Comparison of ENCODE assay signal across 8 mouse cellular contexts in genomic region chr5:44798493-44798892, GRCm38 (mm10). TPM values are rescaled to one million over a fixed set of nuclear protein-coding genes. Genes with fewer than 3 reads are reported as not detected.
DNase-seq lines count a peak whose midpoint lies in the region; ATAC-seq and TF ChIP-seq lines count a peak whose summit lies in the region.

No protein-coding gene starts in this region.

- no peak for ATAC-seq in forebrain, embryonic 14.5 days
- no peak for ATAC-seq in neural tube, embryonic 15.5 days (ENCODE audit: low FRiP score)

- H3K9ac ChIP-seq in forebrain, embryonic 14.5 days (ENCODE audit: low read length) = peak overlapping the region; percentile 63
- H3K9ac ChIP-seq in neural tube, embryonic 15.5 days (replicated peaks) = peak overlapping the region; percentile 62

- H3K4me2 ChIP-seq in forebrain, embryonic 14.5 days (ENCODE audit: low read length) = peak overlapping the region; percentile 60
- H3K4me2 ChIP-seq in neural tube, embryonic 15.5 days = peak overlapping the region; percentile 67

- DNase-seq in left cerebral cortex, adult 2 months (ENCODE audit: extremely low spot score in 1 of 2, low spot score in 2 of 2) = peak in 1 of 2 experiments; percentile 14
- DNase-seq in left cerebral cortex, postnatal 4 days = no peak
- no peak for DNase-seq in forebrain, embryonic 14.5 days (ENCODE audit: low spot score)
- peak; percentile 33 for DNase-seq in limb, embryonic 10.5 days (ENCODE audit: low spot score)
- DNase-seq in urinary bladder, adult 2 months (ENCODE audit: low spot score) = no peak
- no peak for DNase-seq in urinary bladder, postnatal 4 days (ENCODE audit: low spot score in 2 of 2)
- no peak for DNase-seq in thymus, postnatal 25 days

- WGBS in forebrain, embryonic 14.5 days = 6% methylated on average over 3 of the region's 3 CpGs
- 5% methylated on average over 3 of the region's 3 CpGs for WGBS in limb, embryonic 10.5 days
- under 1% methylated on average over 3 of the region's 3 CpGs for WGBS in neural tube, embryonic 15.5 days

- peak overlapping the region; percentile 54 for H3K4me3 ChIP-seq in left cerebral cortex, adult 2 months
- H3K4me3 ChIP-seq in forebrain, embryonic 14.5 days (ENCODE audit: low read depth, low read length) = peak overlapping the region; percentile 38
- H3K4me3 ChIP-seq in limb, embryonic 10.5 days = peak overlapping the region; percentile 60
- H3K4me3 ChIP-seq in neural tube, embryonic 15.5 days (replicated peaks) = peak overlapping the region; percentile 52

- no peak for TF ChIP-seq CTCF in left cerebral cortex, adult 2 months (IDR thresholded peaks at IDR 0.05)

- no peaks in the 10 kb centered on the region for H3K27me3 ChIP-seq in forebrain, embryonic 14.5 days (replicated peaks; ENCODE audit: control insufficient read depth, insufficient read depth, low read length)
- no peaks in the 10 kb centered on the region for H3K27me3 ChIP-seq in limb, embryonic 10.5 days (ENCODE audit: low read depth, poor library complexity, severe bottlenecking)
- H3K27me3 ChIP-seq in neural tube, embryonic 15.5 days (replicated peaks) = no peaks in the 10 kb centered on the region

- H3K4me1 ChIP-seq in forebrain, embryonic 14.5 days (ENCODE audit: control insufficient read depth, insufficient read depth, low read length) = peaks cover 4% of the 10 kb centered on the region
- H3K4me1 ChIP-seq in limb, embryonic 10.5 days = peaks cover 74% of the 10 kb centered on the region
- peaks cover 23% of the 10 kb centered on the region for H3K4me1 ChIP-seq in neural tube, embryonic 15.5 days

- no peaks in the 10 kb centered on the region for H3K36me3 ChIP-seq in forebrain, embryonic 14.5 days (ENCODE audit: control insufficient read depth, insufficient read depth, low read length)
- no peaks in the 10 kb centered on the region for H3K36me3 ChIP-seq in limb, embryonic 10.5 days
- H3K36me3 ChIP-seq in neural tube, embryonic 15.5 days = no peaks in the 10 kb centered on the region

- H3K9me3 ChIP-seq in forebrain, embryonic 14.5 days (replicated peaks; ENCODE audit: control insufficient read depth, low read length) = no peaks in the 10 kb centered on the region
- H3K9me3 ChIP-seq in limb, embryonic 10.5 days (replicated peaks) = no peaks in the 10 kb centered on the region
- H3K9me3 ChIP-seq in neural tube, embryonic 15.5 days (replicated peaks) = no peaks in the 10 kb centered on the region

- intact Hi-C loops in left cerebral cortex, adult 2 months (cut with DNase I) = loop anchor here (2.0 to 5.0 kb wide), 4 partner anchors 74 to 479 kb away; no protein-coding TSS in a partner anchor
- intact Hi-C loops in left cerebral cortex, postnatal 4 days (cut with DNase I) = no loop called here

- peak overlapping the region; percentile 80 for H3K27ac ChIP-seq in left cerebral cortex, adult 2 months
- no peak overlapping the region for H3K27ac ChIP-seq in forebrain, embryonic 14.5 days (ENCODE audit: low read depth, low read length)
- H3K27ac ChIP-seq in limb, embryonic 10.5 days = peak overlapping the region; percentile 88
- H3K27ac ChIP-seq in neural tube, embryonic 15.5 days (replicated peaks) = peak overlapping the region; percentile 7; the same call in 1 of the 2 replicates

RNA-seq across cellular contexts. Expression of gene Ldb2, which starts 1.0 kb away (rescaled TPM):
- 10 to 100 TPM; 52.5 to 60.4 TPM for total RNA-seq in left cerebral cortex, adult 2 months (2021)
- 100 to 1,000 TPM; 115 to 120 TPM for total RNA-seq in left cerebral cortex, postnatal 4 days (2021)
- 72.1 and 73.9 TPM in 2 replicates for polyA plus RNA-seq in forebrain, embryonic 14.5 days (2014; fragmentation: Nextera tagmentation; extraction: Ambion mirVana)
- polyA plus RNA-seq in limb, embryonic 10.5 days (2016; fragmentation: Nextera tagmentation; extraction: Ambion mirVana) = 29.2 and 48.7 TPM in 2 replicates
- polyA plus RNA-seq in neural tube, embryonic 15.5 days (2015; fragmentation: Nextera tagmentation; extraction: Ambion mirVana) = 68.9 and 76.7 TPM in 2 replicates
- polyA plus RNA-seq in urinary bladder, adult 2 months (2012; rRNA removed) = 8.6 and 15.2 TPM in 2 replicates
